Mouse (Mus musculus) liver, adult 2 months (tissue): ENCODE data around the gene Olfr286.

ENCODE experiments used
- CTCF ChIP-seq: fragments of 200-500 bp; IDR thresholded peaks from 2 replicates; pipeline ENCODE4 v1.5.1; 2011; ENCODE audit warnings: low read depth, low read length, control low read depth
- POLR2A ChIP-seq: fragments of 200-500 bp; IDR thresholded peaks from 2 replicates; pipeline ENCODE4 v1.6.1; 2011; ENCODE audit warnings: low read length, control low read depth; ENCODE audit not compliant: insufficient read depth; ENCODE audit errors: extremely low read depth

DNA sequence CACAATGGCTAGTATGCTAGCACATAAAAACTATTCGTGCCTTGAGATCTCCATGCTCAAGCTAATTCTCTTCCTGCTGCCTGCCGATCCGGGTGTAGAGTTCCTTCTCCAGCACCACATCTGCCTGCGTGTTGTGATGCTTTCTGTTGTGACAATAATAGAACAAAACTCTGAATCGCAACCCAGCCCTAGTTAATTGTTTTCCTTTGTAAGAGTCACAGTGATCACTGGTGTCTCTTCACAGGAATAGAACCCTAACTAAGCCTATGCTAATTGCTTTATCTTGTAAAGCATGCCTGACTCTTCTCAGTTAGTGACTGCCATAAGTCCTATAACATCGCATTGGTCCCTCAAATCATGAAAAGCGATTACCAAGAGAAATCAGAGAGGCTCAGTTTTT is 8.2 kb downstream of the Olfr286 start:
- TF ChIP-seq POLR2A (no peak), CTCF (no peak)
